Mouse (Mus musculus) spleen, adult 18-20 months (tissue): ENCODE results near the gene Dapk1.

Experiments used
- DNase-seq, 2 experiments: peaks; one replicate each; pipeline ENCODE4 v3.0.0; 2022; ENCODE audit warnings: mixed read lengths in 2 of 2

The Dapk1 gene

GRCm38 (mm10) chr13:60698021-60698420, 96.3 kb downstream of the Dapk1 start:
- no peak for DNase-seq

GRCm38 (mm10) chr13:60701671-60702171, 100.0 kb downstream of the Dapk1 start:
- no peak for DNase-seq

- DNase-seq, result no peak
Measured at GRCm38 (mm10) chr13:60707541-60708468, 106.1 kb downstream of the Dapk1 start.

- DNase-seq, result no peak
Measured at GRCm38 (mm10) chr13:60709136-60709535, 107.4 kb downstream of the Dapk1 start.

GRCm38 (mm10) chr13:60710963-60711362, 109.2 kb downstream of the Dapk1 start:
- DNase-seq, result no peak

GRCm38 (mm10) chr13:60713537-60713936, 111.8 kb downstream of the Dapk1 start:
- DNase-seq, result no peak

- DNase-seq, result no peak
Measured at GRCm38 (mm10) chr13:60716107-60716506, 114.4 kb downstream of the Dapk1 start.

- no peak for DNase-seq
Measured at GRCm38 (mm10) chr13:60717421-60717820, 115.7 kb downstream of the Dapk1 start.

GRCm38 (mm10) chr13:60719581-60719980, 117.8 kb downstream of the Dapk1 start:
- DNase-seq, result no peak

GRCm38 (mm10) chr13:60722763-60723162, 121.0 kb downstream of the Dapk1 start:
- no peak for DNase-seq

- no peak for DNase-seq
Measured at GRCm38 (mm10) chr13:60728276-60729054, 126.7 kb downstream of the Dapk1 start.

- no peak for DNase-seq
Measured at GRCm38 (mm10) chr13:60729055-60729402, 127.3 kb downstream of the Dapk1 start.

GRCm38 (mm10) chr13:60730587-60730986, 128.8 kb downstream of the Dapk1 start:
- no peak for DNase-seq

GRCm38 (mm10) chr13:60731001-60731400, 129.3 kb downstream of the Dapk1 start:
- DNase-seq, result no peak

GRCm38 (mm10) chr13:60735306-60735705, 133.6 kb downstream of the Dapk1 start:
- no peak for DNase-seq

GRCm38 (mm10) chr13:60736421-60737105, 134.8 kb downstream of the Dapk1 start:
- no peak for DNase-seq

- peak; percentile 73 to 74 for DNase-seq
Measured at GRCm38 (mm10) chr13:60737632-60738324, 136.0 kb downstream of the Dapk1 start.

- DNase-seq, result peak; percentile 31 to 59
Measured at GRCm38 (mm10) chr13:60738429-60738828, 136.7 kb downstream of the Dapk1 start.

- no peak for DNase-seq
Measured at GRCm38 (mm10) chr13:60740248-60740647, 138.5 kb downstream of the Dapk1 start.

- DNase-seq, result no peak
Measured at GRCm38 (mm10) chr13:60742611-60743010, 140.9 kb downstream of the Dapk1 start.

GRCm38 (mm10) chr13:60743381-60744077, 141.8 kb downstream of the Dapk1 start:
- no peak for DNase-seq

- DNase-seq, result peak; percentile 42 to 79
Measured at GRCm38 (mm10) chr13:60744078-60744460, 142.3 kb downstream of the Dapk1 start.
